Mouse (Mus musculus) liver, adult 2 months (tissue): ENCODE results near the gene Nkx6-1. TPM values are rescaled to one million over a fixed set of nuclear protein-coding genes. Genes with fewer than 3 reads are reported as not detected.

Source experiments
- DNase-seq: peaks from one replicate; pipeline ENCODE4 v3.0.0-alpha.2; 2011; ENCODE audit warnings: low read depth, low spot score; ENCODE audit errors: extremely low read depth
- H3K27ac ChIP-seq: fragments of 200-500 bp; replicated peaks from 2 replicates; pipeline ENCODE4 v1.5.1; 2012; ENCODE audit warnings: low read depth, mild to moderate bottlenecking, control low read depth, inconsistent platforms, low read length; ENCODE audit not compliant: insufficient read depth
- H3K27me3 ChIP-seq: fragments of 200-500 bp; 2 replicates; pipeline ENCODE4 v1.6.1; 2012; ENCODE audit warnings: mild to moderate bottlenecking, moderate library complexity, low read length, inconsistent platforms; ENCODE audit not compliant: control insufficient read depth, insufficient read depth
- H3K36me3 ChIP-seq: fragments of 200-500 bp; 2 replicates; pipeline ENCODE4 v1.6.1; 2012; ENCODE audit warnings: low read length, inconsistent platforms; ENCODE audit not compliant: control insufficient read depth, insufficient read depth
- H3K4me1 ChIP-seq: fragments of 200-500 bp; 2 replicates; pipeline ENCODE4 v1.6.1; 2011; ENCODE audit warnings: low read length; ENCODE audit not compliant: control insufficient read depth, insufficient read depth
- H3K4me3 ChIP-seq: fragments of 200-500 bp; 2 replicates; pipeline ENCODE4 v1.5.1; 2011; ENCODE audit warnings: low read depth, mild to moderate bottlenecking, control low read depth, low read length, moderate library complexity; ENCODE audit not compliant: insufficient read depth
- H3K79me2 ChIP-seq: fragments of 200-500 bp; 2 replicates; pipeline ENCODE4 v1.6.1; 2012; ENCODE audit warnings: inconsistent platforms, mild to moderate bottlenecking, low read length, moderate library complexity; ENCODE audit not compliant: control insufficient read depth, insufficient read depth
- H3K9ac ChIP-seq: fragments of 200-500 bp; 2 replicates; pipeline ENCODE4 v1.6.1; 2012; ENCODE audit warnings: low read depth, mild to moderate bottlenecking, control low read depth, inconsistent platforms, low read length
- CTCF ChIP-seq: fragments of 200-500 bp; IDR thresholded peaks from 2 replicates; pipeline ENCODE4 v1.5.1; 2011; ENCODE audit warnings: low read depth, low read length, control low read depth
- POLR2A ChIP-seq: fragments of 200-500 bp; IDR thresholded peaks from 2 replicates; pipeline ENCODE4 v1.6.1; 2011; ENCODE audit warnings: low read length, control low read depth; ENCODE audit not compliant: insufficient read depth; ENCODE audit errors: extremely low read depth
- WGBS: fragments of 180-500 bp; shearing (Covaris S2); methylation state at CpG from one replicate; pipeline ENCODE4 v1.1.7; 2018; 5-methylcytosine and 5-hydroxymethylcytosine counted together
- polyA plus RNA-seq: library from polyadenylated mRNA; depleted of rRNA; stranded (reverse); fragments of >200 nt; gene quantifications from 2 replicates; pipeline ENCODE4 v1.2.3, GENCODE M21; 2012
- total RNA-seq: library from RNA; depleted of rRNA; stranded (reverse); fragments of >200 nt; gene quantifications from 2 replicates; pipeline ENCODE4 v1.2.3, GENCODE M21; 2014

Gene Nkx6-1
- total and polyA plus RNA-seq, 2 experiments, result not detected

DNA sequence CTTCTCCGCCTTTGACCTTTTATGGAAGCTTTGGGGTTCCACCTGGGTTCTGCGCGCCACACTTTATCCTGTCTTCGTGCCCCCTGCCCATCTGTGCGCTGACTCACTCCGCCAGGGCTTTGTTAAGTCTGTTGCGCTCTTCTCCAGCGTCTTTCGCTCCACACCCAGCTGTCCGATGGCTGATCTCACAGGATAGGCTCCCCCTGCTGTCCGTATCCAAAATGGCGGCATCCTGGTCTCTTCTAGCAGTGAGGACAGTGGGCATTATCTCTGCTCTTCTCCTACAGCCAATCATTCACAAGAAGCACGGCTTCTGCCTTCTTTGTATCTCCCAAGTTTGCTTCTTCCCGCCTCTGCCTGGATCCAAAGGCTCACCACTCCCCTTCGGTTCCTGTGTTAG lies 23.8 kb upstream of the Nkx6-1 start:
- Histone ChIP-seq H3K9ac (no peak overlapping the region), H3K4me3 (no peak overlapping the region), H3K79me2 (no peaks in the 10 kb centered on the region), H3K4me1 (no peaks in the 10 kb centered on the region), H3K36me3 (no peaks in the 10 kb centered on the region), H3K27ac (no peak overlapping the region), H3K27me3 (peaks cover 2% of the 10 kb centered on the region; the same call in 1 of the 2 replicates)
- TF ChIP-seq POLR2A (no peak), CTCF (no peak)
- no peak for DNase-seq
- WGBS, result 30% methylated on average over 15 of the region's 15 CpGs

DNA sequence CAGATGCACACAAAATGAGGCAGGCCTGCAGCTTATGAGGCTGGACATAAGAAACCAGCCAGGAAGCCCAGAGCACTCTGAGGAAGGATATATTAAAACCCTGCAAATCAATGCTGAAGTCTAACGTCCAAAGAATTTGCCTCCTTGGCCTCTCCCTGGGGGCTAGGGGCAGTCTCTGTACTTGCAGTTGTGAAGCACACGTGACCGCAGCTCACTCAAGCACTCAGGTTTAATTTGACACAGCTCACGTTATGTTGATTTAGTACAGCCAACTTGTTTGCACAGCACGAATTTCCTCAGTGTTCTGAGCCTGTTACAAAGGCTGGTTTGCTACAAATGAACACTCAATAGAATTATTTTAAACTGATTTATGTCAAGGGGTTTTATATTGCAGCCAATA lies 18.5 kb upstream of the Nkx6-1 start:
- H3K27ac ChIP-seq, result no peak overlapping the region
- no peak overlapping the region for H3K4me3 ChIP-seq
- DNase-seq, result no peak
- no peaks in the 10 kb centered on the region for H3K36me3 ChIP-seq
- 26% methylated on average over 5 of the region's 5 CpGs for whole genome bisulfite sequencing
- H3K9ac ChIP-seq, result no peak overlapping the region
- TF ChIP-seq CTCF (no peak), POLR2A (no peak)
- no peaks in the 10 kb centered on the region for H3K79me2 ChIP-seq
- peaks cover 5% of the 10 kb centered on the region; the same call in 1 of the 2 replicates for H3K27me3 ChIP-seq
- no peaks in the 10 kb centered on the region for H3K4me1 ChIP-seq

DNA sequence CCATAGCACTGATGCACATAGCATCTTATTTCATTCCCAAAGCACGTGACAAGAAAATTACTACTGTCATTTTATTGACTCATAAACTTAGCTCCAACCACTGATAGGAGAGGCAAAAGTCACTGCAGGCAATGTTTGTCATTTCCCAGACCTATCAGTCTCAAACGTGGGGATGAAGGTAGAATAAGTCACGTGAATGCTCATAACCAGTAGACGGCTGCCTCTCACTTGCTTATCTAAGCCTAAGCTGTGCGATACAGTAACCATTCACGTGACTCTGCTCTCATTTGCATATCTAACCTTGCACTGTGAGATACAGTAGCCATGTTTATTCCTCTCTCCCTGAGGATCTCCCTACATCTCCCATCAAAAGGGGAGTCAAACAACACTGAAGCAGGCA lies 15.5 kb upstream of the Nkx6-1 start:
- 65% methylated on average over 6 of the region's 6 CpGs for WGBS
- H3K36me3 ChIP-seq, result no peaks in the 10 kb centered on the region
- no peaks in the 10 kb centered on the region for H3K79me2 ChIP-seq
- H3K27me3 ChIP-seq, result 0 out of 2 replicates have a peak, but pooled peaks cover 2% of the 10 kb centered on the region
- no peak for TF ChIP-seq POLR2A
- no peak for TF ChIP-seq CTCF
- no peak overlapping the region for H3K9ac ChIP-seq
- no peak overlapping the region for H3K4me3 ChIP-seq
- no peaks in the 10 kb centered on the region for H3K4me1 ChIP-seq
- H3K27ac ChIP-seq, result no peak overlapping the region
- no peak for DNase-seq

DNA sequence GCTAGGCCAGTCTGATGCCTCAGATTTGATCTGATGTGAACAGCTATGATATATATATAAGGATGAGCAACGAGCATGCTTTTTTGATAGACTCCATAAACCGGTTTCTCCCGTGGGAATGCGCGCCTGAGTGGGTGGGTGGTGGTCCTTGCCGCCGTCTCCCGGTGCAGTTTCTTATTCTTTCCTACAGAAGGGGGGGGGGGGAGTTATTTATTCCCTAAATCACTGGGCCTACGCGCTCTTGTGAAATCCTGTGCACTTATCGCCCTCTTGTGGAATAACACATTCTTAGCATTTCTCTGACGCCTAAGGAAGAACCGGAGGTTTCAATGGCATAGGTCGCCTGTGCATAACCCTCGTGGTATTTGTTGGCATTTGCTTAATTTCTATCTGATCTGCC lies 4.6 kb upstream of the Nkx6-1 start:
- H3K27me3 ChIP-seq, result peaks cover 27% of the 10 kb centered on the region
- peak; percentile 42 for DNase-seq
- WGBS, result 4% methylated on average over 15 of the region's 15 CpGs

DNA sequence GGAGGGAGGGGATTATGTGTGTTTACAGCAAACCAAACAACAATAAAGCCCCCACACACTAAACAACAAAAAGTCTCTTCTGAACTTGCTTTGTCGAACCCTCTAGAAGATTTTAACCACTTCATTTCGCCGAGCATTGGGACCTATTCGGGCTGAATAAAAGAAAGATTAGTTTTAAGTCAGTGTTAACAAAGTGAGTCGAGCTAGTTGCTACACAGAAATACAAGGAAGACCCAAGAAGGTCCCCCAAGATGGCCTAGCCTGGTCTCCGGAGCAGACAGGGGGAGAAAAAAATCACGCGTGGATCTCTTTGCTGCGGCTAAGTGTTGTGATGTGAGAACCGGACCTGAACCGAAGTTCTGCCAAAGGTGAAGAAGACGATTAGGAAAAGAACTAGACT lies 3.7 kb upstream of the Nkx6-1 start:
- H3K27me3 ChIP-seq, result peaks cover 36% of the 10 kb centered on the region
- H3K36me3 ChIP-seq, result no peaks in the 10 kb centered on the region
- WGBS, result 9% methylated on average over 12 of the region's 12 CpGs
- H3K4me3 ChIP-seq, result no peak overlapping the region
- no peak for DNase-seq
- H3K4me1 ChIP-seq, result peaks cover 9% of the 10 kb centered on the region; the same call in 1 of the 2 replicates
- H3K27ac ChIP-seq, result no peak overlapping the region
- TF ChIP-seq POLR2A (no peak), CTCF (no peak)
- H3K79me2 ChIP-seq, result no peaks in the 10 kb centered on the region
- H3K9ac ChIP-seq, result no peak overlapping the region

More for the DNA sequence above, 4.6 kb upstream of the Nkx6-1 start:
- Histone ChIP-seq H3K4me1 (peaks cover 9% of the 10 kb centered on the region; the same call in 1 of the 2 replicates), H3K4me3 (no peak overlapping the region), H3K27ac (no peak overlapping the region), H3K9ac (no peak overlapping the region), H3K79me2 (no peaks in the 10 kb centered on the region), H3K36me3 (no peaks in the 10 kb centered on the region)
- TF ChIP-seq POLR2A, result no peak
- peak; percentile 36; the same call in 1 of the 2 replicates for TF ChIP-seq CTCF

DNA sequence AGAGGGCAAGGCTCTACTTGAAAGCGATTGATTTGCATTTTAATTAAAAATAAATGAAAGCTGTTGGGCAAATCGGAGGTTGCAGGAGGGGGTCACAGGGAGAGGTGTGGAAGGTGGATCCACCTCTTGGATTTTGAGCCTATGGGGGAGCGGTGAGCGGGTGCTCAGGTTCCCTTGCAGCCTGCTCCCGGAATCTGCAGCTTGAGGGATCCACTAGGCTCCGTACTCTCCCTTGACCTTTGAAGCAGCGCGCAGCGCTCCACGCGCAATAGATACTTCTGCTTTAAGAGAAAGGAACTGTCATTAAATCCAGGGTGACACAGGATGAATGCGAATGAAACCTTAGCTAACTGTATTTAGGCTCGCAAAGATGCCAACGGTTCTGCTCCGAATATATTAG lies 3.2 kb upstream of the Nkx6-1 start:
- H3K27ac ChIP-seq, result no peak overlapping the region
- whole genome bisulfite sequencing, result 5% methylated on average over 15 of the region's 15 CpGs

More for the DNA sequence above, 3.2 kb upstream of the Nkx6-1 start:
- H3K4me1 ChIP-seq, result peaks cover 9% of the 10 kb centered on the region; the same call in 1 of the 2 replicates
- H3K4me3 ChIP-seq, result no peak overlapping the region
- no peak overlapping the region for H3K9ac ChIP-seq
- no peaks in the 10 kb centered on the region for H3K79me2 ChIP-seq
- no peak for DNase-seq
- H3K36me3 ChIP-seq, result no peaks in the 10 kb centered on the region
- H3K27me3 ChIP-seq, result peaks cover 41% of the 10 kb centered on the region
- TF ChIP-seq POLR2A, result no peak
- TF ChIP-seq CTCF, result no peak
